Mouse (Mus musculus): ENCODE data around the gene Kxd1. TPM values are rescaled to one million over a fixed set of nuclear protein-coding genes. Genes with fewer than 3 reads are reported as not detected.

The Kxd1 gene
- 52.6 and 57.2 TPM in 2 replicates for polyA plus RNA-seq (2016; fragmentation: Nextera tagmentation; extraction: Ambion mirVana)

DNA sequence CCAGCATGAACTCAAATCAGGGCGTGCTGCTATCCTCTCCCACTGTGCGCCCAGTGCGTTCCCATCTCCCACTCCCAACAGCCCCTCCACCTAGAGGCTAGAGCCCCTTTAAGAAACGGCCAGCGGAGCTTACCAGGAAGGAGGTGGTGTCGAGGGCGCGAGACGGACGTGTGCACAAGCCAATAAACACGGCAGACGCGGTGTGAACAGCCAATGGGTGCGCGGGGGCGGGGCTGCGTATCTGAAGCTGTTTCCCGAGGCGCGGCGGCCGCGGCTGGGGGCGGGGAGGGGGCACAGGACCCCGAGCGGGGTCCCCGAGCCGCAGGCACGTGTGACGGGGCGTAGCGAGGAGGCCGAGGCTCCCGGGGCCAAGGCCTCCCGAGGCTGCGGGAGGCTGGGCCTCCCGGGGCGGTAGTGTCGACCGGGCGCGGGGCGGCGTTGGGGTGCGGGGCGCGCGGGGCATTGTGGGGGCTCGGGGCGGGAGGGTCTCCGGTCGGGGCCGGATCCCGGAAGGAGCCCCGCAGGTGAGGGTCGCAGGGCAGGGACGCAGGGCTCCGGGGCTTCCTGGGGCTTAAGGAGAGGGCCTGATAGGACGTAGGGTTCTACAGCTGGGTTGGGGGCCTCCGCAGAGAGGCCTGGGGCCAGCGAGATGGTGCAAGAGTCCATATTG, at the start of gene Kxd1, which contains the start of gene Fkbp8:
TSS of gene Kxd1 (minus strand) at position 445 of the 670 bp plus-strand sequence.
TSS of gene Fkbp8 (plus strand) at position 213 of the 670 bp plus-strand sequence.
- Histone ChIP-seq H3K9me3 (no peaks in the 10 kb centered on the region), H3K4me1 (peaks cover 38% of the 10 kb centered on the region), H3K4me3 (peak within 1 kb of the TSS; percentile 86), H3K27me3 (ENCODE audit: poor library complexity, severe bottlenecking) (no peaks in the 10 kb centered on the region), H3K36me3 (replicated peaks) (peaks cover 35% of the 10 kb centered on the region), H3K27ac (peak within 1 kb of the TSS; percentile 99)
- WGBS: 1% methylated on average over 57 of the region's 61 CpGs
- peak; percentile 98 for DNase-seq (ENCODE audit: extremely low spot score, low spot score)

DNA sequence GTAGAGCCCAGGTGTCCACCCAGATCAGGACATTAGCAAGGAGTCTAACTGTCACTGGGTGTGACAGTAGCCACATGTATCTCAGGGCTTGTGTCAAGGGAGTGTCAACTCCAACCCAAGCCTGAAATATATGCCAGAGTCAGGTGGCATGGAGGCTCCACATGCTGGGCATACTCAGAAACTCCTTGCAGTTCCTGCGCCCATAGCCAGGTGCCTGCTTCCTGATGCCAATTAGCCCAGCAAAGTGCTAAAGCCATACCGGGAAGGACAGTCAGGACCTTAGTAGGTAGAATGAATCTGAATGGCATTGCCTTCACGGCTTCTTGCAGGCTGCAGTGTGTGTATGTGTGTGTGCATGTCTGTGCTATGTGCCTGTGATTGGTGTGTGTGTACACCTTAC, 49.5 kb upstream of the Kxd1 start:
- 93% methylated on average over 3 of the region's 3 CpGs for WGBS
- H3K9me3 ChIP-seq: no peaks in the 10 kb centered on the region
- H3K4me1 ChIP-seq: no peaks in the 10 kb centered on the region
- no peaks in the 10 kb centered on the region for H3K27me3 ChIP-seq (ENCODE audit: poor library complexity, severe bottlenecking)
- DNase-seq (ENCODE audit: extremely low spot score, low spot score): no peak
- H3K27ac ChIP-seq: no peak overlapping the region
- no peak overlapping the region for H3K4me3 ChIP-seq
- H3K36me3 ChIP-seq (replicated peaks): peaks cover 73% of the 10 kb centered on the region

DNA sequence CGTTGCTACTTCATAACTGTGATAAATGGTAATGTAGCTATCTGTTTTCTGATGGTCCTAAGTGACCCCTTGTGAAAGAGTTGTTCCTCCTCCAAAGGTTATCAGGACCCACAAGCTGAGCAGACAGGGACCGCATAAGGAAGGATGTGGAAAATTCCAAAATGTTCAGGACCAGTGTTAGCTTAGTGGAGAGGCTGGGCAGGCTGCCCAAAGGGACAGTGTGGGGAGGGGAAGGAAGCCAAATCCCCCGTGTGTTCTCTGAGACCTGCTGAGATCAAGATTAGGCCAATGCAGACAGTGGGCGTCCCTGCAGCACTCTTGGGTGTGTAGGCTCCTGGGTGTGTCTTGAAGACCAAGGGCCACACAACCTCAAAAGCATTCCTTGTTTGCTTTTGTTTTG, 47.2 kb upstream of the Kxd1 start:
- Histone ChIP-seq H3K4me1 (peaks cover 7% of the 10 kb centered on the region; the same call in 1 of the 2 replicates), H3K4me3 (no peak overlapping the region), H3K27me3 (ENCODE audit: poor library complexity, severe bottlenecking) (no peaks in the 10 kb centered on the region), H3K27ac (no peak overlapping the region), H3K9me3 (no peaks in the 10 kb centered on the region), H3K36me3 (replicated peaks) (peaks cover 50% of the 10 kb centered on the region)
- WGBS: 85% methylated on average over 4 of the region's 4 CpGs
- no peak for DNase-seq (ENCODE audit: extremely low spot score, low spot score)

DNA sequence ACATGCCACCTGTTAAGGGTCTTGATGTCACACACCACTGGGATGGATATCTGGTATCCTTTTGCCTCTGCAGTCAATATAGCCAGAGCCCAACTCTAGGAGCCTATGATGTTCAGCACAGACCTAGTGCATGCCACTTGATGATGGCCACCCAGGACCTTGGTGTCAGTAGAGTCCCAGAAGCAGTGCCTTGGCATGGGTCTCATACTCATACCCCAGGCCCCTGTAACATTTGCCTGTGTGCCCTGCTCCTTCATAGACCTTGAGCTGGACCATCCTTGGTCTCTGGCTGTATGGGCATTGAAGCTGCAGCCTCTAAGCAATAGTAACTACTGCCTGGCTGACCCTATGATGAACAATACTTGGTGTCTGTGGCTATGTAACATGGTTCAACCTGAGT, 46.5 kb upstream of the Kxd1 start:
- H3K9me3 ChIP-seq: no peaks in the 10 kb centered on the region
- no peak overlapping the region for H3K27ac ChIP-seq
- no peak for DNase-seq (ENCODE audit: extremely low spot score, low spot score)
- no peaks in the 10 kb centered on the region for H3K27me3 ChIP-seq (ENCODE audit: poor library complexity, severe bottlenecking)
- H3K4me3 ChIP-seq: no peak overlapping the region
- peaks cover 47% of the 10 kb centered on the region for H3K36me3 ChIP-seq (replicated peaks)
- H3K4me1 ChIP-seq: peaks cover 7% of the 10 kb centered on the region; the same call in 1 of the 2 replicates

DNA sequence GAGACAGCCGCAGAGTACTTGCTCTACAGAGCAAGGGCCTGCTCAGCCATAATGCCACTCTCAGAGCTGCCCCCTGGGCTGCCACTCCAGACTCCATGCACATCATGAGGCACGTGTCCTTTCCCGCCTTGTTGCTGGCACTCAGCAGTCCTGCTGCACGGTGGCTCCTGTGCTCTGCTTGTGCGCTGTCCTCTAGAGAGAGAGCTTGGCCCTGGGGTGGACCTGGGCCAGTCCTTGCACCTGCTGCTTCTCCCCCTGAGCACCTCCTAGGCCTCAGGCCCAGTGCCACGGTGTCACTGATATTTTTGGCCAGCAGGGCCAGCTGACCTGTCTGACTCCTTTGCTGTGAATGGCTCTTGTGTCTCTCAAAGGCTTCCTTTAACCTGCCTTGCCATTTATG, 43.2 kb upstream of the Kxd1 start:
- Histone ChIP-seq H3K9me3 (no peaks in the 10 kb centered on the region), H3K27ac (no peak overlapping the region), H3K4me1 (peaks cover 7% of the 10 kb centered on the region; the same call in 1 of the 2 replicates), H3K27me3 (ENCODE audit: poor library complexity, severe bottlenecking) (no peaks in the 10 kb centered on the region), H3K4me3 (no peak overlapping the region), H3K36me3 (replicated peaks) (peaks cover 28% of the 10 kb centered on the region)
- no peak for DNase-seq (ENCODE audit: extremely low spot score, low spot score)
- 83% methylated on average over 6 of the region's 6 CpGs for WGBS

DNA sequence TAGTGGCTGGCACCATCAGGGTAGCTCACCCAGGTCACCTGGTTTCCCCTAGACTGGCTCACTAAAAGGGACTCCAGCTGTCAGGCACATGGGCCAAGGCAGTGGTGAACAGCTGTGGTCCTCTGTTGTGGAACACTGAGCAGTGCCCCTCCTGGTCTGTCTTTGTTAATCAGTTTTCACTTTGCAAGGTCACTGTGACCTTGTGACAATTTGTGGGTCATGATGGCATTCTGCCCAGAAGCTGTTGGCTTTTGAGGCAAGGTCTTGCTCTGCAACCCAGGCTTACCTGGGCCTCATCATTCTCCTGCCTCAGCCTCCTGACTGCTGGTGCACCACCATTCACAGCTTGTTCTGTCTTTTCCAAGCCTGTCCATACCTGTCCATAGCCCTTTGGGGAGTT, 42.6 kb upstream of the Kxd1 start:
- Histone ChIP-seq H3K4me3 (no peak overlapping the region), H3K27ac (no peak overlapping the region), H3K4me1 (peaks cover 7% of the 10 kb centered on the region; the same call in 1 of the 2 replicates), H3K36me3 (replicated peaks) (peaks cover 28% of the 10 kb centered on the region), H3K27me3 (ENCODE audit: poor library complexity, severe bottlenecking) (no peaks in the 10 kb centered on the region), H3K9me3 (no peaks in the 10 kb centered on the region)
- no peak for DNase-seq (ENCODE audit: extremely low spot score, low spot score)

DNA sequence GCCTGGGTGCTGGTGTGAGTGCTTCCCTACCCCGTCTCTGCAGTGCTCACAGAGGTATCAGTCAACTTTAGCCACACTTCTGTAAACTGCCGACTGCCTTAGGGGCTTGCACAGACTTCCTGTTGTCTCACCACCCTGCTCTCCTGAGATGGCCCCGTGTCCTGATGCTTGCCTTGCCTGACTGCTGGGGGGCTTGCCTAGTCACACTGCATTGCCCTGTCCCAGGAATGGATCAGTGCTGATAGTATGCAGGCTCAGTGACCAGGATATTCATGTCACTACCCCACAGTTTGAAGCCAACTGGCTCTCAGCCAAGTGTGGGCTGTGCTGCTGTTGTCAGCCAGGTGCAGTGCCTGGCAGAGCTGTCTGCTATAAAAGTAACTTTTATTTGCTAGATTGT, 37.8 kb upstream of the Kxd1 start:
- Histone ChIP-seq H3K9me3 (no peaks in the 10 kb centered on the region), H3K4me1 (peaks cover 21% of the 10 kb centered on the region), H3K4me3 (no peak overlapping the region), H3K27me3 (ENCODE audit: poor library complexity, severe bottlenecking) (no peaks in the 10 kb centered on the region), H3K36me3 (replicated peaks) (peaks cover 2% of the 10 kb centered on the region; the same call in 1 of the 2 replicates), H3K27ac (no peak overlapping the region)
- DNase-seq (ENCODE audit: extremely low spot score, low spot score): no peak
- WGBS: 74% methylated on average over 3 of the region's 3 CpGs

DNA sequence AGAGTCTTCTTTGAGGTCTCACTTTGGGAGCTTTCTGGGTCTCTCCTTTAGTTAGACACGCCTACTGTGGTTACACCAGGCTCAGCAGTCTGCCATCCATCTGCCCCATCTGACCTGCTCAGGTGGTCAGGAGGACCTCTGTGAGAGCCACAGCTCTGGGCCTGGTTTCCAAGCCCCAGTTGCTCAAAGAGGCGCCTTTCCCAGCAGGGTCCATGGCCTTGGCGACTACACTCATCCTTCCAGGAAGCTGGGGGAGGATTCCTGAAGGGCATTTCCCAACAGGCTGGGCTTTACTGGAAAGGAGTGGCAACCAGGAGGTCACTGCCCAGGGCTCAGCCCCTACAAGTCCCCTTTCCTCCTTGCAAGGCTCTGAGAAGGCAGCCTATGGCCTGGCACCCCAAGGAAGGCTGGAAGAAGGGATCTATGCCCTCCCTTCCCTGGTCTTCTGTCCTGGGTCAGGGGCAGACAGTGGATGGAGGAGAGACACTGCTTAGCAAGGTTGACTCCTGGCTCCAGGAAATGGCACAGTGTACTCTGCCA, 37.0 kb upstream of the Kxd1 start:
- Histone ChIP-seq H3K36me3 (replicated peaks) (peaks cover 2% of the 10 kb centered on the region), H3K4me1 (peaks cover 29% of the 10 kb centered on the region), H3K27ac (no peak overlapping the region), H3K27me3 (ENCODE audit: poor library complexity, severe bottlenecking) (no peaks in the 10 kb centered on the region), H3K9me3 (no peaks in the 10 kb centered on the region), H3K4me3 (no peak overlapping the region)
- 77% methylated on average over 3 of the region's 3 CpGs for WGBS
- no peak for DNase-seq (ENCODE audit: extremely low spot score, low spot score)

DNA sequence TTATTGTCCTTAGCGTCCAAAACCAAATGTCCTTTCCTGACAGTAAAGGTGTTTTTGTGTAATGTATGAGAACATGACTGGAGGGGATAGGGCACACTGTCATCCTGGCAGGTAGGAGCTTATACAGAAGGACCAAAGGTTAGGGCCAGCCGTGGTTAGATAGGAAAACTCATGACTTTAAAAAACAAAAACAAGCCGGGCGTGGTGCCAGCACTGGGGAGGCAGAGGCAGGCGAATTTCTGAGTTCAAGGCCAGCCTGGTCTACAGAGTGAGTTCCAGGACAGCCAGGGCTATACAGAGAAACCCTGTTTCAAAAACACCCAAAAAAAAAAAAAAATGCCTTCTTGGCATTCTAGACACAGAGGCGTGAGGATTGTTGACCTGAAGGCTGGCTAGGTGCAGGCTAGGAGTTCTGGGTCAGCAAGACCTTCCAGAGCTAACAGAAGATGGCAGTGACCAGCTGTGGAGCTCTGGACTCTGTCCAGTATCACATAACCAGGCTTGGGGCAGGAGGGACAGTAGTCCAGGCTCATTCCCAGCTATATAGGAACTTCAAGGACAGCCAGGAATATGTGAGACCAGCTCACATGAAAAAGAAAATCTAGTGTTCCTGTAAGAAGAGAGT, 36.1 kb upstream of the Kxd1 start:
- peaks cover 2% of the 10 kb centered on the region for H3K36me3 ChIP-seq (replicated peaks)
- no peak overlapping the region for H3K27ac ChIP-seq
- H3K9me3 ChIP-seq: no peaks in the 10 kb centered on the region
- WGBS: 93% methylated on average over 6 of the region's 6 CpGs
- no peak overlapping the region for H3K4me3 ChIP-seq
- peaks cover 30% of the 10 kb centered on the region for H3K4me1 ChIP-seq
- DNase-seq (ENCODE audit: extremely low spot score, low spot score): no peak
- no peaks in the 10 kb centered on the region for H3K27me3 ChIP-seq (ENCODE audit: poor library complexity, severe bottlenecking)

DNA sequence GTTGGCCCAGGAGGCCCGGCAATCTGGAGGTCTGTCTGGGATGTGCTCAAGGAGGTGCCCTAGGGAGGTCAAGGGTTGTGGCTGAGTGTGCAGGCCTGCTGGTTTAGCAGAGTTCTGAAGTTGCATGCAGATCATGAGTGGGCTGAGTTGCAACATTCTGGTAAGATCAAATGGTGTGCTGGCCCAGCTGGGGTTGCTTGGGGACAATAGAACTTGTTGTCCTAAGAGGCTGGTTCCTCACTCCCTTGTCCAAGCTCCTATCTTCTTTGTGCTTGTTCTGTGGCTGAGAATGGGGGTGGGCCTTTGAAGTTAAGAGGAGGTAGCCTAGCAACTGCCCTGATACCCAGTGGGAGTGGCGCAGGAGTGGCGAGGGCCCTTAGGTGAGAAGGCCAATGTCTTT, 35.0 kb upstream of the Kxd1 start:
- 86% methylated on average over 3 of the region's 3 CpGs for WGBS
- no peaks in the 10 kb centered on the region; the same call in 1 of the 2 replicates for H3K36me3 ChIP-seq (replicated peaks)
- DNase-seq (ENCODE audit: extremely low spot score, low spot score): no peak
- H3K9me3 ChIP-seq: no peaks in the 10 kb centered on the region
- no peaks in the 10 kb centered on the region for H3K27me3 ChIP-seq (ENCODE audit: poor library complexity, severe bottlenecking)
- no peak overlapping the region for H3K4me3 ChIP-seq
- no peak overlapping the region for H3K27ac ChIP-seq
- peaks cover 37% of the 10 kb centered on the region for H3K4me1 ChIP-seq

DNA sequence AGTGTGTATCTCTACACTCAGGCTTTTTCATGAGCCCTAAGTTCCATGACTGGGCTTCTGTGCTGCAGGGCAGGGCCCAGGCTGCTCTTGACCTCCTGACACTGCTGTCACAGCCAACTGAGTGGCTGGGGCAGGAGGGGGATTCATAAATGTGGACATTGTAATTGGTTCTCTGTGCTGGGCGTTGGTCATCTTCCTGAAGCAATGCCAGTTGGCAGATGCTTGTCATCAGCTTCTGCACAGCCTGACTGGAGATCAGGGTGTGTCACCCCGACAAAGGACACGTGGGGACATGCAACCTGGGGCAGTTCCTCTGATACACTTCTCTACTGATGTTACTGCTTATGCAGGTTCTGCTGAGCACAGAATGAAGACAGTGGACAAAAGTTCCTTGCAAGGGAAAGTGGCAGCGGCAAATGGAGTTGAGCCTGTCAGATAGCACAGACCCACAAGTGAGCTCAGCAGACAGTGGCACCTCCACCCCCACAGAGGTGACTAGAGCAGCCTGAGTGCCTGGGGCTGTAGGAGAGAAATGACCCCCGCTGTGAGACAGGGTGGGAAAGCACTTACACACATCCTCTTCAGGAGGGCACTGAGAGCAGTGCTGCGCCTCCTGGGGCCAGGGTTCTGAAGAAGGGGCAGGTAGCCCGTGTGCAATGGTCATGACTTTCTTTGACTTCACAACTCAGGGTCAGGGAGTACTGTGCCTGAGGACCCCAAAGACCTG, 34.2 kb upstream of the Kxd1 start:
- 79% methylated on average over 7 of the region's 7 CpGs for WGBS
- Histone ChIP-seq H3K36me3 (replicated peaks) (no peaks in the 10 kb centered on the region; the same call in 1 of the 2 replicates), H3K27ac (no peak overlapping the region), H3K9me3 (no peaks in the 10 kb centered on the region), H3K4me1 (peaks cover 37% of the 10 kb centered on the region), H3K4me3 (no peak overlapping the region), H3K27me3 (ENCODE audit: poor library complexity, severe bottlenecking) (no peaks in the 10 kb centered on the region)
- DNase-seq (ENCODE audit: extremely low spot score, low spot score): no peak

DNA sequence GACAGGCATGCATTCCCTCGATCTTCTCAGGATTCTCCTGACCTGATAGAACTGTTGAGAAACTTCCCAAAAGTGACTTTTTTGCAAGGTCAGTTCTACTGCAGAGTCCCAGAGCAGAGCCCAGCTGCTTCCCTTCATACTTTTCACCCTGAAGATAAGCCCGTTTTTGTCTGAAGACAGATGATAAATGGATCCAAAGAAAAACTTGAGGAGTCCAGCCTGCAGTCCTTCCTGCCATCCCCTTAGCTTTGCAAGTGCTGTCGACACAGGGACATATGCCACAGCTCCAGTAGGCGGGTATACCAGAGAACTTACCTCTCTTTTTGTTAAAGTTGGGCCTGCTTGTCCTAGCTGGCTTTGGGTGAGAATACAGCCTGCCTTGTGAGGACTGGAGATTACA, 33.6 kb upstream of the Kxd1 start:
- Histone ChIP-seq H3K27me3 (ENCODE audit: poor library complexity, severe bottlenecking) (no peaks in the 10 kb centered on the region), H3K9me3 (no peaks in the 10 kb centered on the region), H3K4me3 (no peak overlapping the region), H3K27ac (no peak overlapping the region), H3K36me3 (replicated peaks) (no peaks in the 10 kb centered on the region; the same call in 1 of the 2 replicates), H3K4me1 (peaks cover 37% of the 10 kb centered on the region)
- WGBS: 78% methylated on average over 4 of the region's 4 CpGs
- no peak for DNase-seq (ENCODE audit: extremely low spot score, low spot score)

DNA sequence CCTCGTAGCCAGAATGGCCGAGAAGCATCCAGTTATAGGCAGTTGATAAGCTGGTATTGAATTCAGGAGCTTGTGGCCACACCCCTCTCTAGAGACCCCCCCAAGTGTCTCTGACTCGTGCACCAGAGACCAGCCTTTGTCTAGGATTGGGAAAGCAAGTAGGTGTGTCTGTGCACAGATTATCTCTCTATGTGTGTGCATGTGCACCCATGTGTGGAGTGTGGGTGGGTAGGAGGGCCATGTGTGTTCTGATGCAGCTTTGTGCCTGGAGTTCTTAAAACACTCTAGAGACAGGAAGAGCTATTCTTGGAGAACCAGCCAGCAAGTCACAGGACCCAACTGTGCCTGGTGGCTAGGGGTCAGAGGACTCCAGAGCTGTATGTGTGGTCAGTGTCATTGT, 32.8 kb upstream of the Kxd1 start:
- Histone ChIP-seq H3K4me3 (no peak overlapping the region), H3K27ac (no peak overlapping the region), H3K4me1 (peaks cover 37% of the 10 kb centered on the region), H3K27me3 (ENCODE audit: poor library complexity, severe bottlenecking) (no peaks in the 10 kb centered on the region), H3K36me3 (replicated peaks) (peaks cover 4% of the 10 kb centered on the region; the same call in 1 of the 2 replicates), H3K9me3 (no peaks in the 10 kb centered on the region)
- DNase-seq (ENCODE audit: extremely low spot score, low spot score): no peak
- 81% methylated on average over 3 of the region's 3 CpGs for WGBS
